ENCODE assay signal across 9 mouse cellular contexts in genomic region chr3:92150631-92151277, GRCm38 (mm10). TPM values are rescaled to one million over a fixed set of nuclear protein-coding genes. Genes with fewer than 3 reads are reported as not detected.
DNase-seq lines count a peak whose midpoint lies in the region; ATAC-seq and TF ChIP-seq lines count a peak whose summit lies in the region.
"Had no signal": no experiment of that assay in that cellular context is flagged by ENCODE, and none has a peak within 500 bp of the region (broad histone marks: within the 10 kb centered on the region; RNA-seq: fewer than 3 reads in every experiment).

No protein-coding gene starts in this region.

- no peak overlapping the region for H3K4me2 ChIP-seq in lung, embryonic 15.5 days
- H3K4me2 ChIP-seq: liver, embryonic 15.5 days had no signal

- intact Hi-C loops in heart, postnatal 36 days (cut with DNase I) = loop anchor here (2.0 to 10.0 kb wide), 4 partner anchors 358 to 848 kb away; partner anchors contain the start of gene Lce1h

- no peaks in the 10 kb centered on the region for H3K4me1 ChIP-seq in cortical plate, adult 2 months (ENCODE audit: control insufficient read depth, insufficient read depth, low read length)
- no peaks in the 10 kb centered on the region for H3K4me1 ChIP-seq in lung, embryonic 15.5 days
- H3K4me1 ChIP-seq: liver, embryonic 15.5 days had no signal

- no peaks in the 10 kb centered on the region for H3K36me3 ChIP-seq in lung, embryonic 15.5 days
- H3K36me3 ChIP-seq: liver, embryonic 15.5 days had no signal

- H3K27me3 ChIP-seq in lung, embryonic 15.5 days = no peaks in the 10 kb centered on the region
- H3K27me3 ChIP-seq: liver, embryonic 15.5 days had no signal

- no peak overlapping the region for H3K27ac ChIP-seq in cortical plate, adult 2 months (ENCODE audit: insufficient read depth, low read length)
- no peak overlapping the region for H3K27ac ChIP-seq in lung, embryonic 15.5 days
- H3K27ac ChIP-seq: liver, embryonic 15.5 days had no signal

- no peak overlapping the region for H3K4me3 ChIP-seq in cortical plate, adult 2 months (ENCODE audit: insufficient read depth, low read length)
- H3K4me3 ChIP-seq in lung, embryonic 15.5 days = no peak overlapping the region
- H3K4me3 ChIP-seq: liver, embryonic 15.5 days had no signal

- H3K9me3 ChIP-seq in lung, embryonic 15.5 days = no peaks in the 10 kb centered on the region
- H3K9me3 ChIP-seq: liver, embryonic 15.5 days had no signal

- TF ChIP-seq POLR2A in cortical plate, adult 2 months (IDR thresholded peaks at IDR 0.05; ENCODE audit: extremely low read depth, insufficient read depth, low read length) = no peak

- peak; percentile 59; the same call in 1 of the 2 replicates for ATAC-seq in lung, embryonic 15.5 days (ENCODE audit: borderline replicate concordance, extremely low read depth, low FRiP score, low TSS enrichment)
- no peak for ATAC-seq in inflammation-experienced regulatory T-cells, adult 6 months

- 20% methylated on average over 8 of the region's 8 CpGs for WGBS in lung, embryonic 15.5 days

- DNase-seq in CD4-positive helper T cell, adult 2 months (ENCODE audit: low read depth, low spot score) = peak; percentile 7
- DNase-seq in R1 (ENCODE audit: low read depth, low spot score) = peak; percentile 73
- DNase-seq in heart, postnatal 36 days = peak; percentile 15 to 30
- DNase-seq in layer of hippocampus, adult 18-20 months (ENCODE audit: low spot score in 2 of 2) = peak; percentile 19 to 77
- DNase-seq in right cerebral cortex, adult 18-20 months = peak; percentile 71

- H3K9ac ChIP-seq in lung, embryonic 15.5 days = no peak overlapping the region
- H3K9ac ChIP-seq: liver, embryonic 15.5 days had no signal

- TF ChIP-seq CTCF in cortical plate, adult 2 months (IDR thresholded peaks at IDR 0.05; ENCODE audit: extremely low read depth, insufficient read depth, low read length) = peak; percentile 72

RNA-seq across cellular contexts. Expression of gene Lelp1, which starts 8.2 kb away (rescaled TPM):
- not detected in 2 replicates for polyA plus RNA-seq in cortical plate, adult 2 months (2012; rRNA removed)
- not detected for total RNA-seq in heart, postnatal 36 days (2021)
- total RNA-seq in layer of hippocampus, adult 18-20 months (2021) = not detected
- polyA plus RNA-seq in lung, embryonic 15.5 days (2015; fragmentation: Nextera tagmentation; extraction: Ambion mirVana) = not detected in 2 replicates
- polyA plus RNA-seq in inflammation-experienced regulatory T-cells, adult 6 months (2017; shearing (Covaris generic)) = not detected
- polyA plus RNA-seq: liver, embryonic 15.5 days had no signal

RNA-seq across cellular contexts. Expression of gene Prr9, which starts 27.0 kb away (rescaled TPM):
- polyA plus RNA-seq in cortical plate, adult 2 months (2012; rRNA removed) = not detected in 2 replicates
- total RNA-seq in heart, postnatal 36 days (2021) = not detected
- total RNA-seq in layer of hippocampus, adult 18-20 months (2021) = not detected
- polyA plus RNA-seq in lung, embryonic 15.5 days (2015; fragmentation: Nextera tagmentation; extraction: Ambion mirVana) = not detected in 2 replicates
- polyA plus RNA-seq in inflammation-experienced regulatory T-cells, adult 6 months (2017; shearing (Covaris generic)) = not detected
- polyA plus RNA-seq: liver, embryonic 15.5 days had no signal

Comparison
In these comparisons a context has a peak if more than half of its experiments do, and no peak if none do; other contexts are left out.
1. DNase-seq: peak in every context shown above with its lines; median percentile 73 in R1; 71 in right cerebral cortex, adult 18-20 months; 48 in layer of hippocampus, adult 18-20 months; 22 in heart, postnatal 36 days; 7 in CD4-positive helper T cell, adult 2 months.